Mouse (Mus musculus) erythroid progenitor cell, adult 5-6 weeks (primary cell): Measurements from ENCODE around the gene Akr1b10. TPM values are rescaled to one million over a fixed set of nuclear protein-coding genes. Genes with fewer than 3 reads are reported as not detected.

ENCODE experiments used
- ATAC-seq: replicated peaks from 2 replicates; pipeline ENCODE4 v1.8.0; 2016; ENCODE audit warnings: moderate number of reproducible peaks, mild to moderate bottlenecking, moderate TSS enrichment, inconsistent platforms; ENCODE audit not compliant: poor library complexity, low FRiP score, severe bottlenecking
- total RNA-seq, 2 experiments: library from RNA; stranded (forward) in 1 of 2; stranded (reverse) in 1 of 2; fragments of 150-400 nt in 1 of 2; fragments of 186-747, 209-891 nt in 1 of 2; gene quantifications; 2 replicates each; pipeline versions ENCODE4 v1.2.3 to v1.2.4; 2015 to 2017; ENCODE audit warnings: low replicate concordance in 2 of 2

Gene Akr1b10
- total RNA-seq, 2 experiments from 2014 or later = 5.5 to 16.8 TPM

DNA sequence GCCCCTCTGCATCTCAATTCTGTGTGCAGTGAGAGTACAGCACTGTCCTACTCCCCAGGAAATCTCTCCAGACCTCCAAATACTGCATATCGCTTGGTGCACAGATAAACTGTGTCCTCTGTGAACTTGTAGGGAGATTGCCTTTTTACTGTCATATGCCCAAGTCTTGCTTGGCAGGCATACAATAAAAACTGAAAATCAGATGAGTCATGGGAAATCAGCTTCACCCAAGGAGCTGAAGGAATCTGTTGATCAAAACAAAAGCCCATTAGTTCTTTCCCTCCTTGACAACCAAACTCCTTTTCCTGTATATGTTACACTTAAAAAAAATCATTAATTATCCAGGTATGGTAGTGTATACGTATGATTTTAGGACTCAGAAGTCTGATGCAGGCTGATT lies 59.8 kb downstream of the Akr1b10 start:
- ATAC-seq = no peak

Other genes with a start within 250 kb of the Akr1b10 start
- gene Slc35b4, start 207.1 kb upstream of the Akr1b10 start, total RNA-seq (2015; ENCODE audit: low replicate concordance) = 5.4 and 7.5 TPM in 2 replicates
- 5.5 and 7.7 TPM in 2 replicates for gene Slc35b4, start 207.1 kb upstream of the Akr1b10 start, total RNA-seq (2017; ENCODE audit: low replicate concordance)
- gene Akr1b3, start 66.7 kb upstream of the Akr1b10 start, total RNA-seq (2015; ENCODE audit: low replicate concordance) = 33.2 and 46.9 TPM in 2 replicates
- gene Akr1b3, start 66.7 kb upstream of the Akr1b10 start, total RNA-seq (2017; ENCODE audit: low replicate concordance) = 12.5 and 16.8 TPM in 2 replicates
- gene Akr1b8, start 30.1 kb upstream of the Akr1b10 start, total RNA-seq (2015; ENCODE audit: low replicate concordance) = not detected in 2 replicates
- gene Akr1b8, start 30.1 kb upstream of the Akr1b10 start, total RNA-seq (2017; ENCODE audit: low replicate concordance) = not detected in 2 replicates
- gene Akr1b7, start 28.1 kb downstream of the Akr1b10 start, total RNA-seq (2015; ENCODE audit: low replicate concordance) = 1.1 TPM in 1 of 2 replicates, not detected in the other
- gene Akr1b7, start 28.1 kb downstream of the Akr1b10 start, total RNA-seq (2017; ENCODE audit: low replicate concordance) = 0.77 TPM in 1 of 2 replicates, not detected in the other
- gene Bpgm, start 92.0 kb downstream of the Akr1b10 start, total RNA-seq (2015; ENCODE audit: low replicate concordance) = 61.6 and 83.8 TPM in 2 replicates
- 139 and 182 TPM in 2 replicates for gene Bpgm, start 92.0 kb downstream of the Akr1b10 start, total RNA-seq (2017; ENCODE audit: low replicate concordance)
- 1.8 and 4.2 TPM in 2 replicates for gene Cald1, start 214.3 kb downstream of the Akr1b10 start, total RNA-seq (2015; ENCODE audit: low replicate concordance)
- 2.0 and 2.6 TPM in 2 replicates for gene Cald1, start 214.3 kb downstream of the Akr1b10 start, total RNA-seq (2017; ENCODE audit: low replicate concordance)